Comparison of ENCODE assay signal across 9 mouse cellular contexts in the genomic region with DNA sequence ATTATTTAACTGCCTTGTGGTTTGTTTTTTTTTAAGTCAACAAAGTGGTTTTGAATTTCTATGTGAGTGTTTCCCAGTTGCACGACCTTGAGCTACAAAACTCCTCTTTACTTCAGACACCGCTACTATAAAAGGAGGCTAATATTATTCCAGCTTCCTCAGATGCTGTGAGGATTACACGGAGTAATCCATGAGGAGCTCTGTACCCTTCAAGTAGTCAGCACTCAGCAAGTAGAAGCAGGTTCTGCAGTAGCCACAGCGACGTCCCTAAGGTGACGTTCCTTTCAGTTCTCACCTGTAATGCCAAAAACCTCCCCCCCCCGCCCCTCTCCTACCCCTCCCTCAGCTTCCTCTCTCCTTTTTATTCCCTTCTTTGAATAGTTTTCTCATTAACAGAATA. TPM values are rescaled to one million over a fixed set of nuclear protein-coding genes. Genes with fewer than 3 reads are reported as not detected.
DNase-seq lines count a peak whose midpoint lies in the region; ATAC-seq lines count a peak whose summit lies in the region.
"Had no signal": no experiment of that assay in that cellular context is flagged by ENCODE, and none has a peak within 500 bp of the region (broad histone marks: within the 10 kb centered on the region; RNA-seq: fewer than 3 reads in every experiment).

No protein-coding gene starts in this region.

- peak overlapping the region; percentile 86 for H3K4me2 ChIP-seq in liver, embryonic 11.5 days
- H3K4me2 ChIP-seq in forebrain, embryonic 11.5 days (ENCODE audit: low read depth, low read length, severe bottlenecking): peak overlapping the region; percentile 89
- peak overlapping the region; percentile 95 for H3K4me2 ChIP-seq in neural tube, embryonic 13.5 days

- H3K9ac ChIP-seq in liver, embryonic 11.5 days (ENCODE audit: low read depth, low read length): 0 out of 2 replicates have a peak overlapping the region, but pooled peaks have one; percentile 9
- no peak overlapping the region; the same call in 1 of the 2 replicates for H3K9ac ChIP-seq in forebrain, embryonic 11.5 days (ENCODE audit: low read length)
- no peak overlapping the region for H3K9ac ChIP-seq in neural tube, embryonic 13.5 days

- H3K36me3 ChIP-seq in liver, embryonic 11.5 days (ENCODE audit: control insufficient read depth, insufficient read depth, low read length): no peaks in the 10 kb centered on the region
- H3K36me3 ChIP-seq in forebrain, embryonic 11.5 days (ENCODE audit: control insufficient read depth, insufficient read depth, low read length): no peaks in the 10 kb centered on the region
- H3K36me3 ChIP-seq in limb, embryonic 10.5 days: 0 out of 2 replicates have a peak, but pooled peaks cover 3% of the 10 kb centered on the region
- H3K36me3 ChIP-seq in neural tube, embryonic 13.5 days: no peaks in the 10 kb centered on the region

- no peak for ATAC-seq in liver, embryonic 11.5 days (replicated peaks; ENCODE audit: low FRiP score)
- 0 out of 2 replicates have a peak, but pooled peaks have one; percentile 8 for ATAC-seq in forebrain, embryonic 11.5 days (replicated peaks; ENCODE audit: low FRiP score)
- ATAC-seq in neural tube, embryonic 13.5 days (ENCODE audit: low read depth): no peak

- H3K9me3 ChIP-seq in liver, embryonic 11.5 days (ENCODE audit: control insufficient read depth, low read length): no peaks in the 10 kb centered on the region
- no peaks in the 10 kb centered on the region for H3K9me3 ChIP-seq in forebrain, embryonic 11.5 days (ENCODE audit: control insufficient read depth, low read length)
- no peaks in the 10 kb centered on the region for H3K9me3 ChIP-seq in limb, embryonic 10.5 days (replicated peaks)
- H3K9me3 ChIP-seq in neural tube, embryonic 13.5 days: no peaks in the 10 kb centered on the region

- no peaks in the 10 kb centered on the region for H3K27me3 ChIP-seq in liver, embryonic 11.5 days (replicated peaks; ENCODE audit: control insufficient read depth, insufficient read depth, low read length)
- H3K27me3 ChIP-seq in forebrain, embryonic 11.5 days (ENCODE audit: control insufficient read depth, insufficient read depth, low read length): no peaks in the 10 kb centered on the region; the same call in 1 of the 2 replicates
- peaks cover 6% of the 10 kb centered on the region; the same call in 1 of the 2 replicates for H3K27me3 ChIP-seq in limb, embryonic 10.5 days (ENCODE audit: low read depth, poor library complexity, severe bottlenecking)
- H3K27me3 ChIP-seq in neural tube, embryonic 13.5 days: peaks cover 12% of the 10 kb centered on the region

- H3K4me1 ChIP-seq in liver, embryonic 11.5 days (replicated peaks; ENCODE audit: control insufficient read depth, insufficient read depth, low read length): peaks cover 12% of the 10 kb centered on the region
- no peaks in the 10 kb centered on the region for H3K4me1 ChIP-seq in forebrain, embryonic 11.5 days (replicated peaks; ENCODE audit: control insufficient read depth, insufficient read depth, low read length)
- H3K4me1 ChIP-seq in limb, embryonic 10.5 days: peaks cover 12% of the 10 kb centered on the region
- peaks cover 15% of the 10 kb centered on the region for H3K4me1 ChIP-seq in neural tube, embryonic 13.5 days (replicated peaks)

- WGBS in liver, embryonic 11.5 days: 11% methylated on average over 7 of the region's 7 CpGs
- 13% methylated on average over 7 of the region's 7 CpGs for WGBS in forebrain, embryonic 11.5 days
- WGBS in limb, embryonic 10.5 days: 12% methylated on average over 7 of the region's 7 CpGs
- WGBS in neural tube, embryonic 13.5 days: 9% methylated on average over 7 of the region's 7 CpGs

- no peak for DNase-seq in liver, embryonic 11.5 days (ENCODE audit: low spot score)
- no peak for DNase-seq in liver
- DNase-seq in forebrain, embryonic 11.5 days (ENCODE audit: low spot score): no peak
- DNase-seq in limb, embryonic 10.5 days (ENCODE audit: low spot score): peak; percentile 25
- DNase-seq in adrenal gland, adult 8-10 months: no peak
- no peak for DNase-seq in spleen, postnatal 14 days (ENCODE audit: low spot score in 2 of 2)
- DNase-seq in layer of hippocampus, adult 9-11 months: no peak

- H3K4me3 ChIP-seq in liver, embryonic 11.5 days (ENCODE audit: low read depth, low read length): peak overlapping the region; percentile 92; the same call in 1 of the 2 replicates
- H3K4me3 ChIP-seq in forebrain, embryonic 11.5 days (ENCODE audit: low read depth, low read length): peak overlapping the region; percentile 92
- peak overlapping the region; percentile 80 for H3K4me3 ChIP-seq in limb, embryonic 10.5 days
- H3K4me3 ChIP-seq in neural tube, embryonic 13.5 days: peak overlapping the region; percentile 86

- H3K27ac ChIP-seq in liver, embryonic 11.5 days (ENCODE audit: low read depth, low read length): no peak overlapping the region
- no peak overlapping the region for H3K27ac ChIP-seq in forebrain, embryonic 11.5 days (ENCODE audit: low read depth, low read length)
- no peak overlapping the region for H3K27ac ChIP-seq in limb, embryonic 10.5 days
- no peak overlapping the region for H3K27ac ChIP-seq in neural tube, embryonic 13.5 days (replicated peaks)

RNA-seq across cellular contexts. Expression of a gene that starts 0.4 kb away (rescaled TPM):
- 23.6 and 28.6 TPM in 2 replicates for polyA plus RNA-seq in liver, embryonic 11.5 days (2014; fragmentation: Nextera tagmentation; extraction: Ambion mirVana)
- 17.6 and 19.2 TPM in 2 replicates for polyA plus RNA-seq in forebrain, embryonic 11.5 days (2014; fragmentation: Nextera tagmentation; extraction: Ambion mirVana)
- polyA plus RNA-seq in limb, embryonic 10.5 days (2016; fragmentation: Nextera tagmentation; extraction: Ambion mirVana): 21.8 and 22.9 TPM in 2 replicates
- 9.4 and 9.8 TPM in 2 replicates for polyA plus RNA-seq in neural tube, embryonic 13.5 days (2015; fragmentation: Nextera tagmentation; extraction: Ambion mirVana)
- total RNA-seq in adrenal gland, adult 8-10 months (2022): 10 to 100 TPM; 10.6 to 16.3 (median 13.1) TPM

RNA-seq across cellular contexts. Expression of a gene that starts 33.1 kb away (rescaled TPM):
- 0.84 and 0.96 TPM in 2 replicates for polyA plus RNA-seq in liver, embryonic 11.5 days (2014; fragmentation: Nextera tagmentation; extraction: Ambion mirVana)
- polyA plus RNA-seq in forebrain, embryonic 11.5 days (2014; fragmentation: Nextera tagmentation; extraction: Ambion mirVana): 2.8 and 3.2 TPM in 2 replicates
- polyA plus RNA-seq in limb, embryonic 10.5 days (2016; fragmentation: Nextera tagmentation; extraction: Ambion mirVana): 2.4 and 4.4 TPM in 2 replicates
- 2.1 and 3.0 TPM in 2 replicates for polyA plus RNA-seq in neural tube, embryonic 13.5 days (2015; fragmentation: Nextera tagmentation; extraction: Ambion mirVana)
- total RNA-seq in adrenal gland, adult 8-10 months (2022): under 1 TPM; 0.18 to 0.90 (median 0.61) TPM
- total RNA-seq: common myeloid progenitor, adult 5-6 weeks had no signal
